Mouse (Mus musculus) CH12.LX (cell line): Measurements from ENCODE around the gene Spta1. TPM values are rescaled to one million over a fixed set of nuclear protein-coding genes. Genes with fewer than 3 reads are reported as not detected.
A peak's percentile ranks its signal among the peaks of the same experiment; 100 is the strongest.

Source experiments
- DNase-seq: peaks from one replicate; pipeline ENCODE4 v3.0.0-alpha.2; 2013; ENCODE audit errors: extremely low read depth
- H3K27ac ChIP-seq: 2 replicates; pipeline ENCODE4 v1.5.1; 2012; ENCODE audit warnings: low read depth, mild to moderate bottlenecking, control low read depth, moderate library complexity; ENCODE audit not compliant: insufficient read depth
- H3K27me3 ChIP-seq: replicated peaks from 2 replicates; pipeline ENCODE3; 2012; ENCODE audit warnings: inconsistent platforms
- H3K36me3 ChIP-seq, 2 experiments: replicated peaks in 1 of 2; 2 replicates each; pipeline versions ENCODE3 to v1.6.1; 2012; ENCODE audit warnings: inconsistent platforms in 1 of 2, low read length in 1 of 2, mild to moderate bottlenecking in 1 of 2, mixed read lengths in 1 of 2, moderate library complexity in 1 of 2; ENCODE audit not compliant: control insufficient read depth in 1 of 2, insufficient read depth in 1 of 2
- H3K4me1 ChIP-seq, 2 experiments: 2 replicates each; pipeline ENCODE4 v1.6.1; 2012; ENCODE audit warnings: inconsistent platforms in 1 of 2, moderate library complexity in 1 of 2; ENCODE audit not compliant: insufficient read depth in 2 of 2, control insufficient read depth in 1 of 2
- H3K4me2 ChIP-seq: 2 replicates; pipeline ENCODE4 v1.6.1; 2012; ENCODE audit warnings: low read depth, mild to moderate bottlenecking, control low read depth; ENCODE audit not compliant: poor library complexity, insufficient read depth, severe bottlenecking
- H3K4me3 ChIP-seq, 3 experiments: fragments of 150-350 bp in 1 of 3; sonication (generic) in 1 of 3; replicated peaks in 1 of 3; 2 replicates each; pipeline versions ENCODE3 to v1.5.1; 2011 to 2012; ENCODE audit warnings: low read depth in 2 of 3, low read length in 2 of 3, mild to moderate bottlenecking in 2 of 3, moderate library complexity in 2 of 3, control low read depth in 1 of 3, improper control_type of control experiment in 1 of 3, inconsistent platforms in 1 of 3, mixed read lengths in 1 of 3; ENCODE audit not compliant: poor library complexity in 1 of 3
- H3K79me2 ChIP-seq: replicated peaks from 2 replicates; pipeline ENCODE4 v1.6.1; 2012; ENCODE audit warnings: mild to moderate bottlenecking, moderate library complexity; ENCODE audit not compliant: control insufficient read depth, poor library complexity, insufficient read depth, severe bottlenecking; ENCODE audit errors: extremely low read depth
- H3K9ac ChIP-seq: 2 replicates; pipeline ENCODE4 v1.6.1; 2012; ENCODE audit warnings: low read depth, mild to moderate bottlenecking, control low read depth, moderate library complexity; ENCODE audit not compliant: insufficient read depth
- H3K9me3 ChIP-seq: replicated peaks from 2 replicates; pipeline ENCODE3; 2012; ENCODE audit warnings: low read length, inconsistent platforms, mixed read lengths
- BHLHE40 ChIP-seq: IDR thresholded peaks from 2 replicates; pipeline ENCODE4 v1.6.1; 2011; ENCODE audit warnings: mild to moderate bottlenecking, low read depth, low read length, improper control_type of control experiment
- CHD2 ChIP-seq: IDR thresholded peaks from 2 replicates; pipeline ENCODE4 v1.6.1; 2011; ENCODE audit warnings: low read length, improper control_type of control experiment
- CTCF ChIP-seq, 2 experiments: IDR thresholded peaks in 1 of 2; conservative IDR thresholded peaks in 1 of 2; 2 replicates each; pipeline ENCODE4 v1.5.1; 2011 to 2012; ENCODE audit warnings: low read depth in 2 of 2, low read length in 2 of 2, improper control_type of control experiment in 1 of 2, inconsistent platforms in 1 of 2, mild to moderate bottlenecking in 1 of 2, moderate library complexity in 1 of 2
- ELF1 ChIP-seq: IDR thresholded peaks from 2 replicates; pipeline ENCODE4 v1.6.1; 2014; ENCODE audit warnings: low read depth, mild to moderate bottlenecking, inconsistent platforms, low read length, improper control_type of control experiment
- EP300 ChIP-seq: IDR thresholded peaks from 2 replicates; pipeline ENCODE4 v1.6.1; 2011; ENCODE audit warnings: low read length, improper control_type of control experiment
- GABPA ChIP-seq: IDR thresholded peaks from 2 replicates; pipeline ENCODE4 v1.6.1; 2012; ENCODE audit warnings: low read depth, low read length, improper control_type of control experiment, inconsistent platforms; ENCODE audit not compliant: insufficient replicate concordance
- HCFC1 ChIP-seq: IDR thresholded peaks from 2 replicates; pipeline ENCODE4 v1.6.1; 2012; ENCODE audit warnings: low read depth, mild to moderate bottlenecking, inconsistent platforms, low read length, improper control_type of control experiment
- IRF4 ChIP-seq: IDR thresholded peaks from 2 replicates; pipeline ENCODE4 v1.6.1; 2014; ENCODE audit warnings: low read depth, mild to moderate bottlenecking, inconsistent platforms, low read length, improper control_type of control experiment
- KAT2A ChIP-seq: IDR thresholded peaks from 2 replicates; pipeline ENCODE4 v1.6.1; 2012; ENCODE audit warnings: low read length, improper control_type of control experiment, inconsistent platforms; ENCODE audit not compliant: insufficient replicate concordance
- MAFK ChIP-seq: IDR thresholded peaks from 2 replicates; pipeline ENCODE4 v1.6.1; 2011; ENCODE audit warnings: low read length, improper control_type of control experiment; ENCODE audit not compliant: insufficient replicate concordance
- MEF2A ChIP-seq: IDR thresholded peaks from 2 replicates; pipeline ENCODE4 v1.6.1; 2014; ENCODE audit warnings: low read depth, mild to moderate bottlenecking, inconsistent platforms, low read length, improper control_type of control experiment, borderline replicate concordance
- MXI1 ChIP-seq: IDR thresholded peaks from 2 replicates; pipeline ENCODE4 v1.6.1; 2011; ENCODE audit warnings: mild to moderate bottlenecking, low read depth, low read length, improper control_type of control experiment
- NELFE ChIP-seq: IDR thresholded peaks from 2 replicates; pipeline ENCODE4 v1.6.1; 2011; ENCODE audit warnings: low read depth, low read length, improper control_type of control experiment
- NRF1 ChIP-seq: IDR thresholded peaks from 2 replicates; pipeline ENCODE4 v1.6.1; 2014; ENCODE audit warnings: low read depth, mild to moderate bottlenecking, inconsistent platforms, low read length, improper control_type of control experiment, moderate library complexity
- PAX5 ChIP-seq: IDR thresholded peaks from 2 replicates; pipeline ENCODE4 v1.6.1; 2012; ENCODE audit warnings: low read length, inconsistent platforms, mixed read lengths
- POLR2A ChIP-seq: IDR thresholded peaks from 2 replicates; pipeline ENCODE4 v1.6.1; 2011; ENCODE audit warnings: low read depth, mild to moderate bottlenecking, improper control_type of control experiment, low read length
- POLR2AphosphoS2 ChIP-seq: IDR thresholded peaks from 2 replicates; pipeline ENCODE4 v1.6.1; 2011; ENCODE audit warnings: low read depth, low read length, improper control_type of control experiment
- RAD21 ChIP-seq: IDR thresholded peaks from 2 replicates; pipeline ENCODE4 v1.6.1; 2011; ENCODE audit warnings: low read depth, mild to moderate bottlenecking, low read length, improper control_type of control experiment, moderate library complexity
- SIN3A ChIP-seq: IDR thresholded peaks from 2 replicates; pipeline ENCODE4 v1.6.1; 2012; ENCODE audit warnings: low read length, improper control_type of control experiment, inconsistent platforms
- TBP ChIP-seq: conservative IDR thresholded peaks from 2 replicates; pipeline ENCODE4 v1.6.1; 2011; ENCODE audit warnings: low read depth, low read length, improper control_type of control experiment
- UBTF ChIP-seq: IDR thresholded peaks from 2 replicates; pipeline ENCODE4 v1.6.1; 2012; ENCODE audit warnings: low read depth, mild to moderate bottlenecking, inconsistent platforms, low read length, improper control_type of control experiment, moderate library complexity
- USF1 ChIP-seq: IDR thresholded peaks from 2 replicates; pipeline ENCODE4 v1.6.1; 2014; ENCODE audit warnings: low read depth, mild to moderate bottlenecking, inconsistent platforms, low read length, improper control_type of control experiment
- USF2 ChIP-seq: conservative IDR thresholded peaks from 2 replicates; pipeline ENCODE4 v1.6.1; 2011; ENCODE audit warnings: low read depth, low read length, improper control_type of control experiment
- ZC3H11A ChIP-seq: IDR thresholded peaks from 2 replicates; pipeline ENCODE4 v1.6.1; 2012; ENCODE audit warnings: low read depth, mild to moderate bottlenecking, inconsistent platforms, low read length, improper control_type of control experiment
- ZKSCAN1 ChIP-seq: IDR thresholded peaks from 2 replicates; pipeline ENCODE4 v1.6.1; 2012; ENCODE audit warnings: low read depth, inconsistent platforms, low read length, improper control_type of control experiment, borderline replicate concordance
- ZMIZ1 ChIP-seq: IDR thresholded peaks from 2 replicates; pipeline ENCODE4 v1.6.1; 2012; ENCODE audit warnings: low read depth, mild to moderate bottlenecking, inconsistent platforms, low read length, improper control_type of control experiment
- ZNF384 ChIP-seq: IDR thresholded peaks from 2 replicates; pipeline ENCODE4 v1.6.1; 2012; ENCODE audit warnings: low read depth, low read length, improper control_type of control experiment, inconsistent platforms
- dilution Hi-C: fragments of 300-500 bp; cut with MboI; formaldehyde crosslinking; loops from 2 replicates; pipeline ENCODE4 v1.14.3; 2020; ENCODE audit warnings: low sequenced_read_pairs; ENCODE audit not compliant: extremely low pct_unique_long_range_greater_than_20kb, extremely low pct_ligation_motif_present
- in situ Hi-C: fragments of 300-500 bp; cut with MboI; formaldehyde crosslinking; loops from 3 replicates; pipeline ENCODE4 v1.14.3; 2019; ENCODE audit warnings: low sequenced_read_pairs, low pct_ligation_motif_present, low pct_unique_long_range_greater_than_20kb, mixed read lengths
- polyA plus RNA-seq: library from polyadenylated mRNA; unstranded; fragments of >175 nt; gene quantifications from 2 replicates; pipeline ENCODE4 v1.2.1, GENCODE M21; 2012; ENCODE audit warnings: low read depth; ENCODE audit not compliant: insufficient read length
- total RNA-seq, 2 experiments: library from RNA; depleted of rRNA; stranded (reverse); fragments of 300-350 nt in 1 of 2; fragments of >200 nt in 1 of 2; gene quantifications; 2 replicates each; pipeline ENCODE4 v1.2.3; 2012 to 2014

Spta1 gene
- total and polyA plus RNA-seq, 3 experiments, result 0.81 to 16.0 (median 1.2) TPM

DNA sequence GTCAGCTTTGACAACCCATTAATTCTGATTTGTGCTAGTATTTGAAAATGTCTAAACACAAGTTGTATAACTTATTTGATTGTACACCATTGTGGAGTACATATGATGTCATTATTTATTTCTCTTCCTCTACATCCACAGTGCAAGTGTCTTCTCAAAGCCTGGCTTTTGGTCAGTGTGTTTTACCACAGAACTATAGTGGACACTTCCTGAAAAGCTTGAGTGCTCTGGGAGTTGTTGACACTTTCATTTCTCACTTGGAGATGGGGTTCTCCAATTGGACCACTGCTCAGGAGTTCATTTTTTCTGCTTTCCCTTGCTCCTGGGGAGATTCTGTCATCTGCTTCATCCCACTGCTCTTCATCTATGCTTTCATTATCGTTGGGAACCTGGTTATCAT, 14.1 kb upstream of the Spta1 start:
- no peak for TF ChIP-seq ZNF384
- TF ChIP-seq, all 38 proteins: peak for 0
- peak overlapping the region; percentile 22; the same call in 1 of the 2 replicates for H3K4me2 ChIP-seq
- peaks cover 3 to 4% of the 10 kb centered on the region in 2 experiments; a peak in 1 of 4 replicates for H3K4me1 ChIP-seq
- H3K79me2 ChIP-seq, result no peaks in the 10 kb centered on the region
- H3K4me3 ChIP-seq, result no peak overlapping the region
- dilution Hi-C loops, result no loop called here
- in situ Hi-C loops, result no loop called here
- H3K36me3 ChIP-seq, result no peaks in the 10 kb centered on the region
- H3K9ac ChIP-seq, result no peak overlapping the region
- no peak for DNase-seq
- no peaks in the 10 kb centered on the region for H3K27me3 ChIP-seq
- no peaks in the 10 kb centered on the region for H3K9me3 ChIP-seq
- H3K27ac ChIP-seq, result no peak overlapping the region

DNA sequence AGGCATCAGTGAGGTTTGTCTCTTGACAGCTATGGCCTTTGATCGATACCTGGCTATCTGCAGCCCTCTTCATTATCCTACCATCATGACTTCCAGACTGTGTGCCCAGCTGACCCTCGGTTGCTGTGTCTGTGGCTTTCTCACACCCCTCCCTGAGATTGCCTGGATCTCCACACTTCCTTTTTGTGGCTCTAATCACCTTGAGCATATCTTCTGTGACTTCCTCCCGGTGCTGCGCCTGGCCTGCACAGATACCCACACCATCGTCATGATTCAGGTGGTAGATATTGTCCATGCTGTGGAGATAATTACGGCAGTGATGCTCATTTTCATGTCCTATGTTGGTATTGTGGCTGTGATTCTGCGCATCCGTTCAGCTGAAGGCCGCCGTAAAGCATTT, 13.5 kb upstream of the Spta1 start:
- dilution Hi-C loops, result no loop called here
- in situ Hi-C loops, result no loop called here
- TF ChIP-seq ZMIZ1 (no peak), NELFE (no peak), EP300 (no peak), MAFK (no peak), HCFC1 (no peak), ELF1 (no peak), MXI1 (no peak), ZNF384 (no peak), POLR2A (no peak), ZC3H11A (no peak), BHLHE40 (no peak), USF2 (no peak), NRF1 (no peak)
- Histone ChIP-seq H3K36me3 (no peaks in the 10 kb centered on the region), H3K79me2 (no peaks in the 10 kb centered on the region), H3K4me3 (no peak overlapping the region), H3K27me3 (no peaks in the 10 kb centered on the region), H3K27ac (no peak overlapping the region), H3K9me3 (no peaks in the 10 kb centered on the region), H3K4me1 (peaks cover 3 to 4% of the 10 kb centered on the region in 2 experiments; a peak in 1 of 4 replicates), H3K9ac (no peak overlapping the region), H3K4me2 (no peak overlapping the region)
- no peak for DNase-seq

GRCm38 (mm10) chr1:174169024-174169423, 3.6 kb upstream of the Spta1 start:
- Histone ChIP-seq H3K4me2 (no peak overlapping the region), H3K27ac (no peak overlapping the region), H3K4me1 (peaks cover 0 to 28% of the 10 kb centered on the region in 2 experiments; a peak in 2 of 4 replicates), H3K79me2 (no peaks in the 10 kb centered on the region), H3K36me3 (no peaks in the 10 kb centered on the region), H3K9ac (no peak overlapping the region), H3K27me3 (no peaks in the 10 kb centered on the region), H3K9me3 (no peaks in the 10 kb centered on the region), H3K4me3 (no peak overlapping the region)
- peak; percentile 35 for DNase-seq
- dilution Hi-C loops, result no loop called here
- in situ Hi-C loops, result no loop called here
- TF ChIP-seq PAX5 (no peak), CTCF (conservative IDR thresholded peaks at IDR 0.05 in 1 of 2, IDR thresholded peaks at IDR 0.05 in 1 of 2; ENCODE audit: low read depth in 2 of 2, low read length in 2 of 2) (peak in 1 of 2 experiments; percentile 68; a peak in 2 of 4 replicates), POLR2AphosphoS2 (no peak), IRF4 (no peak), ZKSCAN1 (no peak), UBTF (no peak), CHD2 (no peak), RAD21 (peak; percentile 70), EP300 (no peak), POLR2A (no peak), HCFC1 (no peak), ELF1 (no peak), KAT2A (no peak), TBP (no peak), MAFK (no peak), GABPA (no peak), USF1 (no peak), MEF2A (no peak), SIN3A (no peak)
